Mouse (Mus musculus): Measurements from ENCODE around the gene Ppil6. TPM values are rescaled to one million over a fixed set of nuclear protein-coding genes. Genes with fewer than 3 reads are reported as not detected.

Ppil6 gene
- polyA plus RNA-seq, 1 experiment, result 4.3 TPM

DNA sequence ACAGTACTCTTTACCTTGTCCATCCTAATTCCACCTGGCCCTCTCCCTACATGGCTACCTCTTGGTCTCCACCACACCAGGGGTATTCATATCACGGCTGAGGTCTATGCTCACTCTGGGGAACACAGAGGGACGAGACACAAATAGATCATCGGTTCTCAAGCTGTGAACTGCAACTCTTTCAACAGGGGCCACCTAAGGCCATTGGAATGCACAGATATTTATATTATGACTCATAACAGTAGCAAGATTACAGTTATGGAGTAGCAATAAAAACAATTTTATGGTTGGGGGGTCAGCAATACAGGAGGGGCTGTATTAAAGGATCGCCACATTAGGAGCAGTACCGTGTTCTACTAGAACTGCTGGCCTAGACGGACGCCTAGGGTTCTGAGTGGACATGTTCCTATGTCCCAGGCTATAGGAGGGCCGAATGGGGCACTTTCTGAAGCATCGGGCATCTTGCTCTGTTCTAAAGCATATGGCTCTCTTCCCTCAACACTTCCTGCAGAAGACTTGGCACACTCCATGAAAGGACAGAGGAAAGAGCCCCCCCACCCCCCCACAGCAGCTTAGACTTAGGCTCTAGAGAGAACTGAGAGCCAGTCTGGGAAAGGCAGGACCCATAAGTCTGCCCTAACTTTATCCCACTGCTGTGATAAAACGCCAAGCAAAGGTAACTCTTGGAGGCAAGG lies 71.6 kb downstream of the Ppil6 start:
- DNase-seq (ENCODE audit: extremely low spot score in 1 of 2, low spot score in 1 of 2), result no peak

Other genes with a start within 250 kb of the Ppil6 start
- gene Fig4, start 187.2 kb upstream of the Ppil6 start, polyA plus RNA-seq (2012; rRNA removed), result 17.1 and 20.4 TPM in 2 replicates
- 0.04 and 0.06 TPM in 2 replicates for gene Ak9, start 186.5 kb upstream of the Ppil6 start, polyA plus RNA-seq (2012; rRNA removed)
- gene Zbtb24, start 40.1 kb upstream of the Ppil6 start, polyA plus RNA-seq (2012; rRNA removed), result 16.8 and 19.4 TPM in 2 replicates
- gene Mical1, start 14.1 kb upstream of the Ppil6 start, polyA plus RNA-seq (2012; rRNA removed), result 15.2 and 18.1 TPM in 2 replicates
- 39.7 and 41.0 TPM in 2 replicates for gene Smpd2, start 70 bp upstream of the Ppil6 start, polyA plus RNA-seq (2012; rRNA removed)
- 57.4 and 65.6 TPM in 2 replicates for gene Cd164, start 29.0 kb downstream of the Ppil6 start, polyA plus RNA-seq (2012; rRNA removed)
- 1.3 and 1.4 TPM in 2 replicates for gene Ccdc162, start 226.2 kb downstream of the Ppil6 start, polyA plus RNA-seq (2012; rRNA removed)

All from frontal cortex, adult 2 months (tissue).